Comparison of ENCODE assay signal across 23 mouse cellular contexts in the genomic region with DNA sequence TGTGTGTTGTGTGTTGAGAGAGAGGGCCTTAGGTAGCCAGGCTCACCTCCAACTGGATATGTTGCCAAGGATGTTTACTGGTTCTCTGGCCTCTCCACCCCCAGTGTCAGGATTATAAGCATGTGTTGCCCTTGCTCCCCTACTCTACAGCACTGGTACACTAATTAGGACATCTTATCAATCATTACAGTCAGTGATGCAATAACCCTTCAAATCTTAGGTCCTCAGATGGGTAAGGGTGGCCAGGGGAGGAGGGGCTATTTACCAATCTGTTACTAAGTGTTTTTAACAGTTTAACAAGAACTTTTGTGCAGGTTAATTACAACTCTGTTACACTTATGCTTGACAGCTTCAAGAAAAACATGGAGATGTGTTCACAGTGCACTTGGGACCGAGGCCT.
A peak's percentile ranks its signal among the peaks of the same experiment; 100 is the strongest.
DNase-seq lines count a peak whose midpoint lies in the region; ATAC-seq and TF ChIP-seq lines count a peak whose summit lies in the region.
"Had no signal": no experiment of that assay in that cellular context is flagged by ENCODE, and none has a peak within 500 bp of the region (broad histone marks: within the 10 kb centered on the region; RNA-seq: fewer than 3 reads in every experiment).

No protein-coding gene starts in this region.

- H3K79me2 ChIP-seq in liver, adult 2 months (ENCODE audit: control insufficient read depth, insufficient read depth, low read length), result no peaks in the 10 kb centered on the region

- no peak for ATAC-seq in kidney, embryonic 16.5 days (ENCODE audit: low FRiP score, low TSS enrichment)
- ATAC-seq in liver, embryonic 12.5 days, result no peak
- ATAC-seq: activated CD4-positive, CD25-positive, alpha-beta regulatory T cell, adult 4 months; forebrain, embryonic 14.5 days; forebrain, embryonic 16.5 days had no signal

- H3K9ac ChIP-seq in kidney, embryonic 16.5 days (replicated peaks; ENCODE audit: low read length), result no peak overlapping the region
- no peak overlapping the region for H3K9ac ChIP-seq in liver, adult 2 months (ENCODE audit: low read depth, low read length)
- H3K9ac ChIP-seq in liver, embryonic 12.5 days, result no peak overlapping the region
- H3K9ac ChIP-seq: embryonic facial prominence, embryonic 13.5 days; embryonic facial prominence, embryonic 15.5 days; forebrain, embryonic 12.5 days had no signal

- no peaks in the 10 kb centered on the region for H3K9me3 ChIP-seq in kidney, embryonic 16.5 days (ENCODE audit: low read length)
- no peaks in the 10 kb centered on the region for H3K9me3 ChIP-seq in liver, embryonic 12.5 days (replicated peaks)
- H3K9me3 ChIP-seq: embryonic facial prominence, embryonic 13.5 days; embryonic facial prominence, embryonic 15.5 days had no signal

- TF ChIP-seq POLR2A in kidney, adult 2 months (IDR thresholded peaks at IDR 0.05; ENCODE audit: low read depth, low read length), result no peak
- TF ChIP-seq POLR2A in liver, adult 2 months (IDR thresholded peaks at IDR 0.05; ENCODE audit: extremely low read depth, insufficient read depth, low read length), result no peak

- TF ChIP-seq CTCF in kidney, adult 2 months (conservative IDR thresholded peaks at IDR 0.05; ENCODE audit: insufficient read depth, insufficient read length, low read depth, low read length), result no peak
- no peak for TF ChIP-seq CTCF in liver, adult 2 months (IDR thresholded peaks at IDR 0.05; ENCODE audit: low read depth, low read length)

- 68% methylated on average over 1 of the region's 1 CpGs for WGBS in kidney, adult 2 months
- WGBS in kidney, embryonic 16.5 days, result 76% methylated on average over 1 of the region's 1 CpGs
- 89% methylated on average over 1 of the region's 1 CpGs for WGBS in liver, adult 2 months
- 40% methylated on average over 1 of the region's 1 CpGs for WGBS in liver, embryonic 12.5 days (ENCODE audit: insufficient replicate concordance)

- H3K27me3 ChIP-seq in kidney, adult 2 months (replicated peaks; ENCODE audit: control insufficient read depth, insufficient read depth, low read length), result no peaks in the 10 kb centered on the region
- no peaks in the 10 kb centered on the region for H3K27me3 ChIP-seq in kidney, embryonic 16.5 days (ENCODE audit: insufficient read depth, low read length)
- H3K27me3 ChIP-seq in liver, adult 2 months (ENCODE audit: control insufficient read depth, insufficient read depth, low read length), result peaks cover 8% of the 10 kb centered on the region; the same call in 1 of the 2 replicates
- H3K27me3 ChIP-seq in liver, embryonic 12.5 days (replicated peaks), result no peaks in the 10 kb centered on the region
- H3K27me3 ChIP-seq: embryonic facial prominence, embryonic 13.5 days; embryonic facial prominence, embryonic 15.5 days; forebrain, embryonic 12.5 days had no signal

- H3K4me2 ChIP-seq in kidney, embryonic 16.5 days (replicated peaks; ENCODE audit: low read depth, low read length), result no peak overlapping the region
- no peak overlapping the region for H3K4me2 ChIP-seq in liver, embryonic 12.5 days
- H3K4me2 ChIP-seq: embryonic facial prominence, embryonic 13.5 days; embryonic facial prominence, embryonic 15.5 days; forebrain, embryonic 12.5 days had no signal

- H3K4me1 ChIP-seq in kidney, adult 2 months (ENCODE audit: control insufficient read depth, insufficient read depth, low read length), result no peaks in the 10 kb centered on the region
- no peaks in the 10 kb centered on the region for H3K4me1 ChIP-seq in kidney, embryonic 16.5 days (ENCODE audit: insufficient read depth, low read length)
- H3K4me1 ChIP-seq in liver, adult 2 months (ENCODE audit: control insufficient read depth, insufficient read depth, low read length), result no peaks in the 10 kb centered on the region
- no peaks in the 10 kb centered on the region for H3K4me1 ChIP-seq in liver, embryonic 12.5 days
- H3K4me1 ChIP-seq: embryonic facial prominence, embryonic 13.5 days; embryonic facial prominence, embryonic 15.5 days; forebrain, embryonic 10.5 days; forebrain, embryonic 12.5 days had no signal

- DNase-seq in kidney, adult 2 months, result peak; percentile 5
- DNase-seq in liver, adult 2 months (ENCODE audit: extremely low read depth, low read depth, low spot score), result peak; percentile 58
- DNase-seq in R1 (ENCODE audit: low read depth, low spot score), result peak; percentile 0
- no peak for DNase-seq in adrenal gland, postnatal 36 days
- DNase-seq: adrenal gland, adult 8-10 months; adrenal gland, postnatal 14 days; cerebellum, adult 11 months; cerebellum, adult 18-20 months; cerebellum, adult 8-10 months; cerebellum, adult 9-11 months; cerebellum, postnatal 14 days; cerebellum, postnatal 36 days; embryo, embryonic 11 days had no signal

- no peak overlapping the region for H3K4me3 ChIP-seq in kidney, adult 2 months (ENCODE audit: insufficient read depth, low read depth, low read length)
- no peak overlapping the region for H3K4me3 ChIP-seq in kidney, embryonic 16.5 days (ENCODE audit: low read length)
- no peak overlapping the region for H3K4me3 ChIP-seq in liver, adult 2 months (ENCODE audit: insufficient read depth, low read depth, low read length)
- no peak overlapping the region for H3K4me3 ChIP-seq in liver, embryonic 12.5 days
- H3K4me3 ChIP-seq: embryonic facial prominence, embryonic 13.5 days; embryonic facial prominence, embryonic 15.5 days; erythroblast, embryonic 14.5 days; forebrain, embryonic 10.5 days; forebrain, embryonic 12.5 days had no signal

- H3K36me3 ChIP-seq in kidney, adult 2 months (ENCODE audit: control insufficient read depth, insufficient read depth, low read length), result no peaks in the 10 kb centered on the region
- H3K36me3 ChIP-seq in kidney, embryonic 16.5 days (ENCODE audit: insufficient read depth, low read length), result no peaks in the 10 kb centered on the region
- H3K36me3 ChIP-seq in liver, adult 2 months (ENCODE audit: control insufficient read depth, insufficient read depth, low read length), result no peaks in the 10 kb centered on the region
- no peaks in the 10 kb centered on the region for H3K36me3 ChIP-seq in liver, embryonic 12.5 days
- H3K36me3 ChIP-seq: embryonic facial prominence, embryonic 13.5 days; embryonic facial prominence, embryonic 15.5 days; forebrain, embryonic 10.5 days; forebrain, embryonic 12.5 days had no signal

- H3K27ac ChIP-seq in kidney, adult 2 months (ENCODE audit: insufficient read depth, low read depth, low read length), result no peak overlapping the region
- H3K27ac ChIP-seq in kidney, embryonic 16.5 days (ENCODE audit: low read length), result no peak overlapping the region
- H3K27ac ChIP-seq in liver, adult 2 months (replicated peaks; ENCODE audit: insufficient read depth, low read depth, low read length), result no peak overlapping the region
- H3K27ac ChIP-seq in liver, embryonic 12.5 days, result no peak overlapping the region
- H3K27ac ChIP-seq: embryonic facial prominence, embryonic 13.5 days; embryonic facial prominence, embryonic 15.5 days; forebrain, embryonic 10.5 days; forebrain, embryonic 12.5 days had no signal

Comparison
In these comparisons a context has a peak if more than half of its experiments do, and no peak if none do; other contexts are left out.
1. DNase-seq: peak in kidney, adult 2 months (single experiment), liver, adult 2 months (single experiment) and R1 (single experiment); none in adrenal gland, postnatal 36 days (0 of 2).